Mouse (Mus musculus): ENCODE measurements at regions not wholly inside any gene's neighbourhood (a gene's known extent, or its start where the extent isn't known, plus 50 kb on each side); places are given as distances from the start of the nearest gene placed in this dataset.
"Not testable (repeated sequence)": the region's sequence is repeated elsewhere in the genome, so short reads cannot be mapped to it uniquely, and the experiment has no call there.

DNA sequence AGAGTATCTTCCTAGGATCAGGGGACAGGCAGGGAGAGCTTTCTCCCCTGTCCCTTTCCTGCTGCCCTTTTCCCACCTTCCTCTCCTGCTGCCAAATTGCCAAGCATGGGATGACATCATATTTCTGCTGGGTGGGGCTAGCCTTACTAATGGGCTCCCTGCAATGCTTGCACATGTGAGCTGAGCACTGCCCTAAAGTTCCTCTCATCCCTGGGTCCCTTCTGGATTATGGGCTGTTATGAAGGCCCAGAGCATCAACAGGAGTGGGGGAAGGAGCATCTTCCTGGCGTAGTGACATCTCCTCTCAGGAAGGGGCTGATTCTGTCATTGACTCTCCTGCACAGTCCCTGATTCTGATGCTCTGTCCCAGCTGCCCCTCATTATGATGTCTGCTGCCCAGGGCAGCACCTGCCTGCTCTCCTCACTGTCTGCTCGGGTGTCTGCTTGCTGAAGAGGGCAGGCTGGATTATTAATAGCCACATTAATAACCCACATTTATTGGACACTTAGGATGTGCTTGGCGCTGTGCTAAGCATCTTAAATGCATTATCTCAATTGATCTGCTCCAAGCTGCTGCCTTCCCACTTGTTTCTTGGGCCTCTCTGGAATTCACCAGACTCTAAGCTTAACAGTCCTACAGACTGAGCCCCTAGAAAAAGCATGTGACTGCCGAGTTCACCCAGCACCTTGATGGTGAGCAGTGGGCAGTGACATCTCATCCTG lies 219.1 kb downstream of the Tpra1 start:
- Histone ChIP-seq H3K9ac (no peak overlapping the region), H3K27me3 (peaks cover 2% of the 10 kb centered on the region; the same call in 1 of the 2 replicates), H3K4me3 (no peak overlapping the region), H3K4me1 (no peaks in the 10 kb centered on the region), H3K9me3 (no peaks in the 10 kb centered on the region), H3K36me3 (no peaks in the 10 kb centered on the region), H3K27ac (no peak overlapping the region), H3K4me2 (replicated peaks) (no peak overlapping the region)
- ATAC-seq (ENCODE audit: low FRiP score, low read depth), result 0 out of 2 replicates have a peak, but pooled peaks have one; percentile 42
- WGBS, result 50% methylated on average over 4 of the region's 4 CpGs

DNA sequence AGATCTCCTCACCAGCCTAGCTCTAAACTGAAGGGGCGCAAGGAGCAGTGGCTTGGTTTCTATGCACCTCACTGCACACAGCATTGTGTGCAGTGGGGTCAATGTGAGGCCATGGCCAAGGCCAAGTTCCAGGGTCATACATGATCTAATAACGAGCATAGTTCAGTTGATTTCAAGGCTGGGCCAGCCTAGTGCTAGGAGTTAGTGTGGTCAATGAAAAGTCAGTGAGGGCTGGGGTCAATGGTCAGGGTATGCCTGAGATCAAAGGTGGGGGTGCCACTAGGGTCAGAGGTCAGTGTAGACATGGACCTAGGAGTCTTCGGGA lies 219.7 kb downstream of the Tpra1 start:
- no peak for ATAC-seq (ENCODE audit: low FRiP score, low read depth)
- WGBS, result 58% methylated on average over 3 of the region's 3 CpGs

DNA sequence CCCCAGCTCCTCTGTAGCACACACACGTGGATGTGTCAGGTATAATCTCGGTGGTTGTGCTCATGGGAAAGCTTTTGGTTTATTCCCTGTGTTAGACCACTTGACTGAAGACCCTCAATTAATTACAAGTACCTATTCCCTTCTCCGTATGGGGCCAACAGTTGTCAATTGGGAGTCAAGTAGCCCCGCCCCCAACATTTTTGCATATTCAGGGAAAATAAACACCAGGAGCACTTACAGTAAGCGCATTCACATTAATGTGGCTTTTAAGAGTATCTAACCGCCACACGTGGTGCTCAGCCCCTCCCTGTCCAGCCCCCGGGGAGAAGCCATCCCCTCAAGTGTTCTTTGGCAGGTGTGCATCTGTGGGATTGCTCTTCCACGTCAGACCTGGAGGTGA lies 223.9 kb downstream of the Tpra1 start:
- Histone ChIP-seq H3K36me3 (no peaks in the 10 kb centered on the region), H3K27ac (no peak overlapping the region), H3K4me3 (no peak overlapping the region), H3K4me2 (replicated peaks) (no peak overlapping the region), H3K27me3 (peaks cover 10% of the 10 kb centered on the region; the same call in 1 of the 2 replicates), H3K4me1 (no peaks in the 10 kb centered on the region), H3K9me3 (no peaks in the 10 kb centered on the region), H3K9ac (no peak overlapping the region)
- 52% methylated on average over 9 of the region's 9 CpGs for WGBS
- no peak for ATAC-seq (ENCODE audit: low FRiP score, low read depth)

More for the DNA sequence above, 219.7 kb downstream of the Tpra1 start:
- no peaks in the 10 kb centered on the region for H3K9me3 ChIP-seq
- peaks cover 5% of the 10 kb centered on the region; the same call in 1 of the 2 replicates for H3K27me3 ChIP-seq
- H3K9ac ChIP-seq, result no peak overlapping the region
- H3K4me2 ChIP-seq (replicated peaks), result no peak overlapping the region
- no peak overlapping the region for H3K27ac ChIP-seq
- H3K4me3 ChIP-seq, result no peak overlapping the region
- H3K4me1 ChIP-seq, result no peaks in the 10 kb centered on the region
- H3K36me3 ChIP-seq, result no peaks in the 10 kb centered on the region

DNA sequence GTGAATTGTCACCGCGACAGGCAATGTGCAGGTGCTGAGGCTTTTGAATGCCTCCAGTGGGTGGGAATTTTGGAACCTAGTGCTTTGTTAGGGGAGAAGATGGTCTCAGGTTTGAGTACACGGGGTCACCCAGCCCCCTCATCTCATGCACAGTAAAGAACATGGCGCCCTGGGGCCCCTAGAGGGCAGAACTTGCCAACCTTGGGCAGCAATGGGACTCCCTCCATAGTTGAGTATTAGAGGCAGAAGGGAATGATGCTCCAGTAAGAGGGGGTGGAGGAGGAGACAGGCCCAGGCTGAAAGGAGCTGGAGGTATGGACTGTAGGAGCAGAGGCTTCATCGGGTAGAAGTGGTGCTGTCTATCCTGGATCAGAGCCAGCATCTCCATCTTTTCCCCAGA lies 226.1 kb downstream of the Tpra1 start:
- WGBS, result 47% methylated on average over 5 of the region's 5 CpGs
- not testable (repeated sequence) for ATAC-seq (ENCODE audit: low FRiP score, low read depth); H3K9me3 ChIP-seq; H3K36me3 ChIP-seq; H3K4me1 ChIP-seq; H3K27ac ChIP-seq; H3K4me2 ChIP-seq (replicated peaks); H3K27me3 ChIP-seq; H3K9ac ChIP-seq; H3K4me3 ChIP-seq

DNA sequence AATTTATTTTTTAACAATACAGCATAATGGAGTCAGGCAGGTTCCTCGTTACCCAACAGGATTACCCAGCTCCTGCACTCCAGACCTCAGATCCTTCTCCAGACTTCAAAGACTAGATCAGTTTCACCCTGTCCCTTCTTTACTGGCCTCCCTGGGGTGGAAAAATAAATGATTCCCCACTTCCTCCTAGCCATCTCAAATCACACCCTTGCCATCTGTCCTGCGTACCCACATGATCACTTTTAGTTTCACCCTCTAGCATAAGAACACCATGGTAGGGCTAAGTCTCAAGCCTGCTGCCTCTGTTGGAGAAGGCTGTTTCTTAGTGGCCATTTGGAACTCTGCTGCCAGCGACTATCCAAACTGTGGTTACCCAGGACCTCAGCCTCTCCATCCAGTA lies 222.0 kb downstream of the Plxna1 start:
- Histone ChIP-seq H3K9ac (no peak overlapping the region), H3K4me2 (replicated peaks) (no peak overlapping the region), H3K36me3 (no peaks in the 10 kb centered on the region), H3K27ac (no peak overlapping the region), H3K4me3 (no peak overlapping the region), H3K4me1 (no peaks in the 10 kb centered on the region), H3K27me3 (no peaks in the 10 kb centered on the region), H3K9me3 (no peaks in the 10 kb centered on the region)
- ATAC-seq (ENCODE audit: low FRiP score, low read depth), result no peak
- 54% methylated on average over 3 of the region's 3 CpGs for WGBS

DNA sequence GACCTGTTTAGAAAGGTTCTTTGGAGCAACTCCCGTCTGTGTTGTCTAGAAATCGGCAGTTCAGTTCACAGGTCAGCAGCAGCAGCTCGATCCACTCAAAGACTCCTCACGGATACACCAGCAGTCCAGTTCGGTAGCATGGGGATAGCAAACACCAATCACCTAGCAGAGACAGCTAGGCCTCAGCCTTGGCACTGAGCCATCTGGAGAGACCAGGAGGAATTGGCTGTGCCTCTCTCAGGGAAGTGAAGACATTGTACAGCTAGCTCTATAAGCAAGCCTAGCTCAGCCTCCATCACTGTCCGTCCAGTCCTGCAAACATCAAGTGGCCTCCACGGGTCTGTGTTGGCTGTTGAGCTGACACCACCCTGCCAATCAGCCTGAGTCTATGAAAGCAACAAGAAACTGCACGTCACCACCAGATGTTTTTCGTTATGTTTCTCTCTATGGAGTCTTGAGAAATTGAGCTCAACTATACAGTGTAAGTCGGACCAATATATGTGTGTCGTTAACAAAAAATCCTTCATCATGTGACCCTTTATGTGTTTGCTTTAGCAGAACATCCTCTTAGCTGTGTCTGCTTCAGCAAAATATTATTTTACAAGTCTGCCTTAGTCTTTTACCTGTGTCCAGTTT lies 209.3 kb downstream of the Plxna1 start:
- H3K4me3 ChIP-seq, result no peak overlapping the region
- H3K9ac ChIP-seq, result no peak overlapping the region
- H3K27ac ChIP-seq, result no peak overlapping the region
- WGBS, result 49% methylated on average over 11 of the region's 11 CpGs
- peak; percentile 67 for ATAC-seq (ENCODE audit: low FRiP score, low read depth)
- H3K9me3 ChIP-seq, result peaks cover 6% of the 10 kb centered on the region; the same call in 1 of the 2 replicates
- no peak overlapping the region for H3K4me2 ChIP-seq (replicated peaks)
- peaks cover 4% of the 10 kb centered on the region for H3K4me1 ChIP-seq
- H3K36me3 ChIP-seq, result no peaks in the 10 kb centered on the region
- no peaks in the 10 kb centered on the region for H3K27me3 ChIP-seq

DNA sequence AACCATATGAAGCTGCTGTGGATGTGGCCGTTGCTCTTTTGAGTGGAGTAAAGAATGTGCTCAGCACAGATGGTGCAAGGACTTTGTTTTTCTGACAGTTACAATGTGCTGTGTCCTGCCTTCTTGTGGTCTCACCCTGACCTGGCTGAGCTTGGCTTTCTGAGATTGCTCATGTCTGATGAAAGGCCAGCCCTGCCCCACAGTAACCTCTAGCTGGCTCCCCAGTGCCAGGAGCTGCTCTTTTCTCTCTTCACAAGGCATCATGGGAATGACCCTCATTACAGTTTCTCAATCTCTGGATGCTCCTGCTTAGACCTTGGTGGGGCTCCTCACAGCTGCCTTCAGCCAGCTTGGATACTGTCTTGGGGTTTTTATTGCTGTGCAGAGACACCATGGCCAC lies 204.9 kb downstream of the Plxna1 start:
- H3K9ac ChIP-seq, result no peak overlapping the region
- ATAC-seq (ENCODE audit: low FRiP score, low read depth), result no peak

DNA sequence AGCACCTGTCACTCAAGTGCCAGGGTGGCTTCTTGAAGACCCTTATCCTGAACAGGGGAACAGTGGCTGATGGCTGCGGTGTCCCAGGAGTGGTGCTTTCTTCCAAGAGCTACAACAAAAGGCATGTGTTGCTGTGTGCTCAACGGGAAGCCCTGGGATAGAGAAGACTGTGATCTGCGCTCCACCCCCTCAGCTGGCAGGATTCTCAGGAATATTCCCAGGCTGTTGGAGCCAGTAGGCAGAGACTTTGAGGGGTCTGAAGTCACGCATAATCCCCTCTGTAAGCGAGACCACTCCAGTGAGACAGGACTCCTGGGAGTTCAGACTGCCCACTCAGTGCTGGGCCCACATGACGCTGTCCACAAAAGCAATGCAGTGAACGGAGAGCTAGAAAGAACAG lies 202.4 kb downstream of the Plxna1 start:
- peaks cover 3% of the 10 kb centered on the region; the same call in 1 of the 2 replicates for H3K9me3 ChIP-seq
- H3K27me3 ChIP-seq, result no peaks in the 10 kb centered on the region
- no peak overlapping the region for H3K9ac ChIP-seq
- H3K36me3 ChIP-seq, result no peaks in the 10 kb centered on the region
- ATAC-seq (ENCODE audit: low FRiP score, low read depth), result no peak
- no peak overlapping the region for H3K4me3 ChIP-seq
- H3K4me1 ChIP-seq, result peaks cover 5% of the 10 kb centered on the region; the same call in 1 of the 2 replicates
- no peak overlapping the region for H3K27ac ChIP-seq
- H3K4me2 ChIP-seq (replicated peaks), result no peak overlapping the region
- WGBS, result 58% methylated on average over 7 of the region's 7 CpGs

More for the DNA sequence above, 204.9 kb downstream of the Plxna1 start:
- Histone ChIP-seq H3K4me3 (no peak overlapping the region), H3K4me1 (peaks cover 9% of the 10 kb centered on the region), H3K36me3 (no peaks in the 10 kb centered on the region), H3K9me3 (peaks cover 6% of the 10 kb centered on the region; the same call in 1 of the 2 replicates), H3K27ac (no peak overlapping the region), H3K27me3 (no peaks in the 10 kb centered on the region), H3K4me2 (replicated peaks) (no peak overlapping the region)
- 90% methylated on average over 1 of the region's 1 CpGs for WGBS

DNA sequence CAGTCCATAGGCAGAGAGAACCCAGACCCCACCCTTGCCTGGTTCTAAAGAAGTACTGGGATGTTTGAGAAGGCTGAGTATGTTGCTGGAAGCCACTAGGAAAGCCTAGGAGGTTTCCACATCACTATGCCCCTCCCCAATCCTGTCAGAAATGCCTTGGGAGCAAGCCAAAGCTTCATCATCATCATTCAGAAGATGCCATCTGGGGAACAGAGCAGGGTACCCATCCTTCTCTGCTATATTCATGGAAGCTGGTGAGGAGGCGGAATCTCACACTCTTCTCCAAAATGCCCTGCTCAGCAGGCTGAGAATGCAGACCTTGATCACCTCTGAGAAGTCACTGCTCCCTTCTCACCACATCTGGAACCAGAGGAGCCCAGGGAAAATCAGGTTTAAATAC lies 200.7 kb downstream of the Plxna1 start:
- Histone ChIP-seq H3K4me2 (replicated peaks) (no peak overlapping the region), H3K27me3 (no peaks in the 10 kb centered on the region), H3K36me3 (no peaks in the 10 kb centered on the region), H3K9me3 (no peaks in the 10 kb centered on the region; the same call in 1 of the 2 replicates), H3K27ac (no peak overlapping the region), H3K4me3 (no peak overlapping the region), H3K9ac (no peak overlapping the region), H3K4me1 (peaks cover 5% of the 10 kb centered on the region; the same call in 1 of the 2 replicates)
- WGBS, result 93% methylated on average over 1 of the region's 1 CpGs
- ATAC-seq (ENCODE audit: low FRiP score, low read depth), result no peak

DNA sequence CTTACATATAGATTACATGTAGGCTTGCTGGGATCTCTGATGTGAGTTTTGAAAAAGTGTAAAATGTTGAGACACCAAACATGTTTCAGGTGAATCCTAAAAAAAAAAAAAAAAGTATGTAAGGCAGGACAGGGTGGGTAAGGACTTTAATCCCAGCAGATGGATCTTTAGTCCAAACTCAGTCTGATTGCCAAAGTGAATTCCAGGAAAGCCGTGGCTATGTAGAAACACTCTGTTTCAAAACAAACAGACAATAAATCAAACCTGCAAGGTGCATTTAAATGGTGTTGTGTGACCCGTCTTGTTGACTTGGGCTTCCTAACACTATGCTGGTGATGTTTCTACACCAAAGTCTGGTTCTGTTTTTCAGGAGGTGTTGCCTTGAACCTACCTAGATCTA lies 192.9 kb downstream of the Plxna1 start:
- H3K4me1 ChIP-seq, result no peaks in the 10 kb centered on the region
- H3K9ac ChIP-seq, result no peak overlapping the region
- no peaks in the 10 kb centered on the region for H3K27me3 ChIP-seq
- no peak overlapping the region for H3K4me3 ChIP-seq
- WGBS, result 53% methylated on average over 2 of the region's 2 CpGs
- no peaks in the 10 kb centered on the region; the same call in none of the 2 replicates for H3K9me3 ChIP-seq
- no peaks in the 10 kb centered on the region for H3K36me3 ChIP-seq
- H3K27ac ChIP-seq, result no peak overlapping the region
- ATAC-seq (ENCODE audit: low FRiP score, low read depth), result no peak
- no peak overlapping the region for H3K4me2 ChIP-seq (replicated peaks)

DNA sequence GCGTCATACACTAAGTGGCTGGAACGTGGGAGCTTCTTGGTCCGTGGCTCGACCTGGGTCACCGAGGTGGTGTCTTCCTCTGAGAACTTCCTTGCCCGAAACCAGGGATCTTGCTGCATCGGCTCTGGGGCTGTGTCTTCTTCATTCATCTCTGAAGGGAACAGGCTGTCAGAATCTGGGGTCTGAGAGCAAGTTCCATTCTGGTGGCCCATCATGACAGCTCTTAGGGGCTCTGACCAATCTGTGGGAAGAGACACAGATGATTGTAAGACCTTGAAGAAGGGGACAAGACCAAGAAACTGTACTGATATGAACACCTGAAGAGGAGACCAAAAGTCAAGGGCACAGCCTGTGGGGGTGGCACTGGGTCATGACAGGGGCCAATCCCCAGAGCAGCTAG lies 177.5 kb downstream of the Plxna1 start:
- not testable (repeated sequence) for H3K9me3 ChIP-seq; H3K4me3 ChIP-seq; ATAC-seq (ENCODE audit: low FRiP score, low read depth); H3K4me2 ChIP-seq (replicated peaks); H3K9ac ChIP-seq; H3K27me3 ChIP-seq; H3K4me1 ChIP-seq; H3K36me3 ChIP-seq; H3K27ac ChIP-seq
- 100% methylated on average over 2 of the region's 7 CpGs for WGBS

DNA sequence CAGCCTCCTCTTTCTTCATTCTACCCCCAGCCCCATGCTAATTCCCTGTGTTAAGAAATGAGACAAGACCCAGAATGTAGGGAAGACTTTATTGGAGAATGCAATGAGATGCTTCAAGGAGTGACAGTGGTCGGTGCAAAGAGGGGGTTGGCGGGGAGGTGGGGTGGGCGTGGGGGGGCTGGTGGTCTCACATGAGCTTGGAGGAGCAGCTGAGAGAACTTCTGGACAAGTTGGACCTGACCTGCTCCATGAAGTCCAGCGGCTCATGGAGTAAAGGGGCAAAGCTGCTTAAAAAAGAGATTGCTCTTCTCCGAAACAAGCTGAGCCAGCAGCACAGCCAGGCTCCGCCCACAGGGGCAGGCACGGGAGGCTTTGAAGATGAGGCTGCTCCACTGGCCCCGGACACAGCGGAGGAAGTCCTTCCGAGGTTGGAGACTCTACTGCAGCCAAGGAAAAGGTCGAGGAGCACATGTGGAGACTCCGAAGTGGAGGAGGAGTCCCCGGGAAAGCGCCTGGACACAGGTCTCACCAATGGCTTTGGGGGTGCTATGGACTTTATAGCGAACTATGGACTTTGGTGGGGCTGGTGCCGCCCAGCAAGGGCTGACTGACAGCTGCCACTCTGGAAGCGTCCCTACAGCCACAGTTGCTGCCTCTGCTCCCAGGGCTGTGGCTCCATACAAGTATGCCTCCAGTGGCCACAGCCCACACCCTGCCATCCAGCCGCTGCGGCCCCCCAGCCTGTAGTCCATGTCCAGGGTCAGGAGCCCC lies 161.7 kb downstream of the Plxna1 start:
- not testable (repeated sequence) for H3K36me3 ChIP-seq; H3K9me3 ChIP-seq; H3K27me3 ChIP-seq; ATAC-seq (ENCODE audit: low FRiP score, low read depth); H3K4me1 ChIP-seq; H3K27ac ChIP-seq; H3K9ac ChIP-seq
- 12% methylated on average over 19 of the region's 19 CpGs for WGBS
- Histone ChIP-seq H3K4me3 (peak overlapping the region; percentile 23; the same call in 1 of the 2 replicates), H3K4me2 (replicated peaks) (peak overlapping the region; percentile 52)

Measured in limb, embryonic 13.5 days (tissue).